Mouse (Mus musculus) liver, embryonic 11.5 days (tissue): ENCODE measurements at regions not wholly inside any gene's neighbourhood (a gene's known extent, or its start where the extent isn't known, plus 50 kb on each side); places are given as distances from the start of the nearest gene placed in this dataset.

ENCODE experiments used
- ATAC-seq: fragments of 200-750 bp; cut with Nextera tagmentation; replicated peaks from 2 replicates; pipeline ENCODE4 v1.8.0; 2017; ENCODE audit warnings: moderate number of reproducible peaks, mild to moderate bottlenecking, moderate TSS enrichment, moderate library complexity; ENCODE audit not compliant: low FRiP score
- DNase-seq: peaks from one replicate; pipeline ENCODE4 v3.0.0-alpha.2; 2017; ENCODE audit warnings: low spot score
- H3K27ac ChIP-seq: fragments of 300-500 bp; sonication (generic); 2 replicates; pipeline ENCODE4 v1.5.1; 2014; ENCODE audit warnings: mild to moderate bottlenecking, low read depth, low read length, control low read depth
- H3K27me3 ChIP-seq: fragments of 300-500 bp; sonication (generic); replicated peaks from 2 replicates; pipeline ENCODE4 v1.6.1; 2014; ENCODE audit warnings: low read length, mixed read lengths; ENCODE audit not compliant: control insufficient read depth, insufficient read depth
- H3K36me3 ChIP-seq: fragments of 300-500 bp; sonication (generic); 2 replicates; pipeline ENCODE4 v1.6.1; 2014; ENCODE audit warnings: mild to moderate bottlenecking, low read length, moderate library complexity, mixed read lengths; ENCODE audit not compliant: control insufficient read depth, insufficient read depth
- H3K4me1 ChIP-seq: fragments of 300-500 bp; sonication (generic); replicated peaks from 2 replicates; pipeline ENCODE4 v1.6.1; 2014; ENCODE audit warnings: low read length, mixed read lengths; ENCODE audit not compliant: control insufficient read depth, insufficient read depth
- H3K4me2 ChIP-seq: fragments of 300-500 bp; sonication (generic); 2 replicates; pipeline ENCODE4 v1.6.1; 2014; ENCODE audit warnings: mild to moderate bottlenecking, control low read depth, moderate library complexity
- H3K4me3 ChIP-seq: fragments of 300-500 bp; sonication (generic); 2 replicates; pipeline ENCODE4 v1.5.1; 2014; ENCODE audit warnings: low read depth, low read length, control low read depth
- H3K9ac ChIP-seq: fragments of 300-500 bp; sonication (generic); 2 replicates; pipeline ENCODE4 v1.6.1; 2014; ENCODE audit warnings: low read depth, low read length, control low read depth
- H3K9me3 ChIP-seq: fragments of 300-500 bp; sonication (generic); 2 replicates; pipeline ENCODE4 v1.6.1; 2016; ENCODE audit warnings: low read length, inconsistent platforms, mixed read lengths; ENCODE audit not compliant: control insufficient read depth
- WGBS: fragments of 180-500 bp; shearing (Covaris S2); extraction: QIAGEN DNeasy Blood & Tissue Kit; methylation state at CpG from one replicate; pipeline ENCODE4 v1.1.7; 2014; 5-methylcytosine and 5-hydroxymethylcytosine counted together

DNA sequence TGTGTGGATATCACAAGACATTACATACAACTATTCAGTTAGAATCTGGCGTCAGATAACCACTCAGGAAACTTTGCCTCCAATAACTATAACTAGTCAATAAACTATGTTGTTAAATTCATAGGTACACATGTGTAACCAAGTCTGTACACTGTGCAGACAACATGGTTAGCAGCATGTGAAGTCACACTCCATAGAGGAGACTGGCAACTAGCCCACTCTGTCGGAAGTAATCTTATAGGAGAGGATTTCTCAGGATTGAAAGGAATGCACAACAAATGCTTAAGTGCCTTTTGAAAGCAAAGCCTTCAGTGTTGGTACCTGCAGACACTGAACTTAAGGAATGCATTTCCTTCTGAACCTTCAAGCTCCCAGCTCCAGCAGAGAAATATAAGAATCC is 693.0 kb upstream of the Ptbp2 start:
- Histone ChIP-seq H3K27ac (no peak overlapping the region), H3K4me1 (no peaks in the 10 kb centered on the region), H3K36me3 (no peaks in the 10 kb centered on the region), H3K9me3 (no peaks in the 10 kb centered on the region), H3K9ac (no peak overlapping the region), H3K27me3 (no peaks in the 10 kb centered on the region), H3K4me2 (no peak overlapping the region), H3K4me3 (no peak overlapping the region)
- no peak for ATAC-seq
- no peak for DNase-seq
- 79% methylated on average over 2 of the region's 2 CpGs for WGBS

DNA sequence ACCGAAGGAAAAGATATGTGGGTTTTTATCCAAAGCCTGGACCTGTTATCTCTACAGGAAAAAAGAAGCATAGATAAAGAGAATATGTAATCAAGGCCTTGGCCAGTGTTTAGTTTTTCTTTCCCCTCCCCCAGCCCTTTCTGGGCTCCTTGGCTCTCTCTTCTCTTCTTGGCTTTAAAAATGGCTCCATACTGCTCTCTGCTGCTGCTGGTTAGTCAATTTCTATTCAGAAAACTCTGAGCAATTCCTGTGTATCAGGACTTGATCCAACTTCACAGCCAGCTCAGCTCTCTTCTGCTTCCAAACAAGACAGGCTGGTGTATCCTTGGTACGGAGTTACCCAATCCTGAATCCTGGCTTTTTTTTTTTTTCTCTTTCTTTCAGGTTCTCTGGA is 689.4 kb upstream of the Ptbp2 start:
- ATAC-seq = peak; percentile 29; the same call in 1 of the 2 replicates
- Histone ChIP-seq H3K36me3 (no peaks in the 10 kb centered on the region), H3K4me2 (no peak overlapping the region), H3K9me3 (no peaks in the 10 kb centered on the region), H3K27ac (no peak overlapping the region), H3K4me1 (no peaks in the 10 kb centered on the region), H3K4me3 (no peak overlapping the region), H3K9ac (no peak overlapping the region), H3K27me3 (no peaks in the 10 kb centered on the region)
- WGBS = 31% methylated on average over 2 of the region's 2 CpGs
- DNase-seq = no peak

DNA sequence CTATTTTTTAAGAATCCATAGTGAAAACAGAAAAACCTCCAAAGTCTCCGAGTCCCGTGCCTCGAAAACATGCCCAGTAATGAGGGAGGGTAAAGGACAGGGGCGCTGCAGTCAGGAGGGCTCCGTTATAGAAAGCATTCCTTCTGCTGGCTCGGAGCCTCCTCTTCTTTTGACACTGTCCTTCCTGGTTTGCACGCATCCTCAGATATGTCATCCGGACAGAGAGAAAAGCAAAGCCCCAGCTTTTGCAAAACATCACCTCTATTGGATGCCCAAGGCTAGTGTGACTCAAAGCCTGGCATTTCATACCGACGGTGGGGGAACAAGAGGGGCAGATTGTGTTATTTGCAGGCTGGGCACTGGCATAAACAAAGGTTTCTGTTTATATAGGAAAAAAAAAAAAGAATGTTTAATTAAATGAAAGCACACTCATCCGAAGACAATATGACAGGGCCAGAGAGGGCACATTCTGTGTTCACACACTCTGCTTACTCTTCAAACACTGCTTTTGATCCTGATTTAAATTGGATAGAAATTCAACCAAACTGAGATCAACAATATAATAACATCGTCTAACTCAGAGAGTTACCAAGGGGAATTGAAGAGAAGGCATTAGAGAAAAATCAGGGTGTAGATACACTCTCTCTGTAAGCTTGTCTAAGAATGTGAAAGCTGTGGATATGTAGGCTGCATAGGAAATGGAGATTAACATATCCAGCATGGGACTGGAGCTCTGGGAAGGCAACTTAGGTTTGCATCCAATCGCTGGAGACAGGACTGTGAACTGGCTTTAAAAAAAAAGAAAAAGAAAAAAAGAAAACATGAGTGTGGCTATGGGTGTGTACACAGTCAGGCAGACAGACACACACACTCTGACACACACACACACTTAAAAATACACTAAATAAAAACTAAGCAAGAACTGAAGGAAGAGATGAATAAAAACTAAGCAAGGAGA is 688.7 kb upstream of the Ptbp2 start:
- no peak overlapping the region for H3K27ac ChIP-seq
- H3K4me2 ChIP-seq = no peak overlapping the region
- 60% methylated on average over 13 of the region's 13 CpGs for WGBS
- no peaks in the 10 kb centered on the region for H3K9me3 ChIP-seq
- H3K4me3 ChIP-seq = no peak overlapping the region
- ATAC-seq (peak; percentile 34; the same call in 1 of the 2 replicates), DNase-seq (no peak)
- no peak overlapping the region for H3K9ac ChIP-seq
- H3K36me3 ChIP-seq = no peaks in the 10 kb centered on the region
- no peaks in the 10 kb centered on the region for H3K4me1 ChIP-seq
- H3K27me3 ChIP-seq = no peaks in the 10 kb centered on the region

DNA sequence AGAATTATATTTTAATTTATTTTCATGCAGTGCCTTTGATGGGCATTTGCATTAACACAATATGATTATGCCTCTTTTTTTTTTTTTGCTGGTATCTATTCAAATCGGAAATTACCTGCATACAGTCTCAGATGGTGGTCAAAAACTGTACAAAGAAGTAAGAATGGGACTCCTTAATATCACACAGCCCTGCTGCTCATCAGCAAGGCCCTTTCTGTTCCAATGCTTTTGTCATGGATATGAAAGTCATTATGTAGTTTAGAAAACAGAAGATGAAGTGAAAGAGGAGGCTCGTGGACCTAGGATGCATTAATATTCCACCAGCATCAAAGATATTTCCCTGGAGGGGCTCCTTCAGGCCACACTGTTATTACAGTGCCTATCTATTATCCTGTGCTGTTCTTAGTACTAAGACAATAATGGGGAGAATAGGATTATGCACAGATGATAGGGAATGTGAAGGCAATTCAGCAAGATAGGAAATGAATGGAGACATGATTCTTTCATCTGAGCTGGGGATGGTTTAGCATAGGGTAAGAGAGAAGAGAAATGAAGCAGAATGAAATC is 687.7 kb upstream of the Ptbp2 start:
- no peak for ATAC-seq
- no peak overlapping the region for H3K9ac ChIP-seq
- H3K4me3 ChIP-seq = no peak overlapping the region
- no peak for DNase-seq
- H3K36me3 ChIP-seq = no peaks in the 10 kb centered on the region
- H3K4me1 ChIP-seq = no peaks in the 10 kb centered on the region
- no peak overlapping the region for H3K4me2 ChIP-seq
- H3K27me3 ChIP-seq = no peaks in the 10 kb centered on the region
- no peak overlapping the region for H3K27ac ChIP-seq
- no peaks in the 10 kb centered on the region for H3K9me3 ChIP-seq
- 71% methylated on average over 2 of the region's 2 CpGs for WGBS

DNA sequence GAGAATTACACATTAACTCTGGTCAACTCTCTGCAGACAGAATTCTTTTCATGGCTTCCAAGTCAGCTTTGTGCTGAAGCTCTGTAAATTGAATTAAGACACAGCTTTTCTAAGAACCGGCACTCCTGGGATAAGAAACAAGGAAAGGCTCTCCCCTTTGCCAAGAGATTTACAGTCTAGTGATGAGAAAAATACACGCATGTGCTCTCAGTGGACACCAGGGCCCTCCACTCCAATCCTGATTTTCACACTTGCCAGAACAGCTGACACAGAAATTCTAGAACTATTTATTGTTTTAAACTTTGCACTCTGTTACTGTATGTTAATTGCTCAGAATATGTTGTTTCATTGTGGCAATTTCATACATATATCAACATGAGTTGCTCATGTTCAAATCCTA is 684.6 kb upstream of the Ptbp2 start:
- Histone ChIP-seq H3K4me3 (no peak overlapping the region), H3K4me1 (no peaks in the 10 kb centered on the region), H3K9ac (no peak overlapping the region), H3K36me3 (no peaks in the 10 kb centered on the region), H3K27ac (no peak overlapping the region), H3K4me2 (no peak overlapping the region), H3K9me3 (no peaks in the 10 kb centered on the region), H3K27me3 (no peaks in the 10 kb centered on the region)
- 72% methylated on average over 2 of the region's 2 CpGs for whole genome bisulfite sequencing
- no peak for ATAC-seq
- DNase-seq = no peak

DNA sequence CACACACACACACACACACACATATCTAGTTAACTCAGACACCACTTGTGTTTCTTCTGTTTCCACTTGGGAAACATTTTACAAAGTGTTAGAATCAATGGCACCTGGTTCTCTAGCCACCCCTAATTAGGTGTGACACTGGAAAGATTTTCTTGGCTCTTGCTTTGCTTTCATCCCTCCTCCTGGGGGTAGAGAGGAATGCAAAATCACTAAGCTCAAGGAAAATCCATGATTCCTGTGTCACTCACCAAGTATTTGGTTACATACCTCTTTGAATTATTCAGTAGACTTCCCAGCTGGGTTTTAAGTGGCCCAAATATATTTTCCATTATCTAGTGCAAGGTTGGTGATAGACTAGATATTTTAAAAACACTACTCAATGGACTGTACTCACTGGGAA is 676.5 kb upstream of the Ptbp2 start:
- Histone ChIP-seq H3K4me3 (no peak overlapping the region), H3K9me3 (no peaks in the 10 kb centered on the region), H3K36me3 (no peaks in the 10 kb centered on the region), H3K4me1 (no peaks in the 10 kb centered on the region), H3K9ac (no peak overlapping the region), H3K27ac (no peak overlapping the region), H3K4me2 (no peak overlapping the region), H3K27me3 (no peaks in the 10 kb centered on the region)
- ATAC-seq = no peak
- DNase-seq = no peak

DNA sequence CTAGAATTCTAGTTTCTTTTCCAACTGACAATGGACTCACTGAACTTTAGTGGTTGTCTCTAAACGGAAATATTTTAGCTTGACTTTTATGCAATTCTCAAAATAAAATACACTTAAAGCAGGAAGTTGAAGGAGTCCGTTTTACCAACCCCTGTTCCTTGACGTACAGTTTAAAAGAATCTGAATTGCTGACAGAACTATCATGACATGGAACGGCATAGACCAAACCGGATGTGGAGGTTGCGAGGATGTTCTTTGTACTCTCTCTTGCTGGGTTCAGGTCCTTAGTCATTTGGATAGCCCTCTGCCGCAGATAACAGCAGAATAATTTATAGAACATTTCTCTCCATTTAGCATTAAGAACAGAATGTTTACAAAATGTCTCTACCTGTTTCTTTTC is 673.6 kb upstream of the Ptbp2 start:
- Histone ChIP-seq H3K9ac (no peak overlapping the region), H3K27me3 (no peaks in the 10 kb centered on the region), H3K27ac (no peak overlapping the region), H3K36me3 (no peaks in the 10 kb centered on the region), H3K4me3 (no peak overlapping the region), H3K9me3 (no peaks in the 10 kb centered on the region), H3K4me2 (no peak overlapping the region), H3K4me1 (no peaks in the 10 kb centered on the region)
- no peak for DNase-seq
- 78% methylated on average over 7 of the region's 7 CpGs for WGBS
- no peak for ATAC-seq

DNA sequence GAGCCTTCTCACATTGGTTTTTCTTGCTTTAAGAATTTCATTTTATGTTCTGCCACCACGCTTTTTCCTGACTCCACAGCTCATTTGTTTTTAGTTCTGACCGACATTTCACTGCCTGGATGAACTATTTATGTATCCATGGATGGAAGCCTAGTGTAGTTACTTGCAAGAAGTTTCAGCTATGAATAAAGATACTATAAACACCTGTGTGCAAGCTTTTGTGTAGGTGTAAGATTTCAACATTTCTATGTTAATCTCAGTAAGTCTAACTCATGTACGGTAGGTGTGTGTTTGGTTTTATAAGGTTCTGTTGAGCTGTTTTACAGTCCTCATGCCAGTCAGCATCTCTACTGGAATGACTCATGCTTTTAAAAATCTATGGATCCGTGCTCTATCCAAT is 656.9 kb upstream of the Ptbp2 start:
- Histone ChIP-seq H3K9me3 (no peaks in the 10 kb centered on the region), H3K36me3 (no peaks in the 10 kb centered on the region), H3K4me1 (no peaks in the 10 kb centered on the region), H3K4me3 (no peak overlapping the region), H3K27ac (no peak overlapping the region), H3K9ac (no peak overlapping the region), H3K27me3 (no peaks in the 10 kb centered on the region), H3K4me2 (no peak overlapping the region)
- DNase-seq (no peak), ATAC-seq (no peak)
- WGBS = 73% methylated on average over 4 of the region's 4 CpGs

DNA sequence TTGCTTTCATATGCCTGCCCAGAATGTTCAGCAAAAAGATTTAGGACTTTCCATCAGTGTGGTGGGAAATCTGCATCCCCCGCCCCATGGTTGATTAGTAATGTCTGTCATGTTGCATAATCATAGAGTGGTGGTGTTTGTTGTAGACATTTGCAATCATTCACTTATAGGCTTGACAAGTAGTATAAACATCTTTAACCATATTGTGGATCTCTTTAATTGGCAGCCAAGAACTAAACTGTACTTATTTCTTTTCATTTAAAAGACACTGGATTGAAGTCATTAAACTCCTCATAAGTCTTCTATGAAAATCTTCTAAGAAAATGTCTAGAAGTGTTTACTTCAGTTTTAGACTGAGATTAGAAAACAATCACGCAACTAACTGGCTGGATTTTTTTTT is 646.0 kb upstream of the Ptbp2 start:
- H3K4me3 ChIP-seq = no peak overlapping the region
- H3K9ac ChIP-seq = no peak overlapping the region
- no peaks in the 10 kb centered on the region for H3K9me3 ChIP-seq
- ATAC-seq (no peak), DNase-seq (no peak)
- no peaks in the 10 kb centered on the region for H3K36me3 ChIP-seq
- no peaks in the 10 kb centered on the region for H3K4me1 ChIP-seq
- H3K27ac ChIP-seq = no peak overlapping the region
- WGBS = 76% methylated on average over 2 of the region's 2 CpGs
- no peak overlapping the region for H3K4me2 ChIP-seq
- no peaks in the 10 kb centered on the region for H3K27me3 ChIP-seq
